Mouse (Mus musculus): ENCODE data around the gene Ism1. TPM values are rescaled to one million over a fixed set of nuclear protein-coding genes. Genes with fewer than 3 reads are reported as not detected.

Ism1 gene
- total RNA-seq (2014; rRNA removed) (0.07 TPM in 1 of 2 replicates, not detected in the other), polyA plus RNA-seq (2012; rRNA removed) (0.02 and 0.15 TPM in 2 replicates)

DNA sequence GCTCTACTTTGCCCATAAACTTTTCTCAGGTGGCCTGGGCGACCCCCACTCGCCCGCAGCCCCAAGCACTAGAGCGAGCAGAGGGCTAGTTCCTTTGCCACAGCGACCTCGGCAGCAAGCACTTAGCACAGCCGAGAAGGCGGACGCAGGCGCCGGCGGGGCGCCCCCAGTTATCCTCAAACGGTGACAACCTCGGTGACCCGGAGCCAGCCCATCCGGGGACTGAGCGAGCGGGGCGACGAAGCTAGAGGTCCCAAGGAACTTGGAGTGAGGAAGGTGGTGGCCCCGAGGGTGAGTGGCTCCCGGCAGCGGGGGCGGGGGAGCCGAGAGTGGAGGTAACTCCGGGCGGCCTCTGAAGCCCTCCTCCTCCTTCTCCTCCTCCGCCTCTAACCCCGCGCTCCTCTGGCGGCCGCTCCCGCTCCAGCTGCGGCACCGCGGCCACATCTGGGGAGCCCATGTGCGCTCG lies at the start of gene Ism1:
Gene Ism1, plus strand, starts transcription at position 370 of the 466 bp plus-strand sequence.
- H3K27me3 ChIP-seq (ENCODE audit: control insufficient read depth, insufficient read depth, low read length): peaks cover 21% of the 10 kb centered on the region

DNA sequence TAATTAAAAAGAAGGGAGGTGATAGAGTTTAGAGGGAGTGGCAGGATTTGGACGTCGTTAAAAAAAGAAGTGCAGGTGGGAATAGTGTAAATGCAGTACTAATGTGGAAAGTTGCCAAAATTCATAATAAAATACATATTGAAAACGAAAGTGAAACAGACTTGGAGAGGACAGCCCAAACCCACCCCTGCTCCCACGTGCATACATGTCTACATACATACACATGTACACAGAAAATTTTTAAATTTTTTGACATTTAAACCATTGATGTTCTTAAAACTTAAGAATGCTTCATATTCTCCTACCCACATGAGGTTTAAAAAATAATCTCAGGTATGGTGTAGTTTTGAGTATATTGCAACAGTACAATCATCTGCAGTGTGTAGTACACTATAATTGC lies 49.2 kb upstream of the Ism1 start:
- TF ChIP-seq POLR2A (IDR thresholded peaks at IDR 0.05; ENCODE audit: extremely low read depth, insufficient read depth, low read length) (no peak), CTCF (IDR thresholded peaks at IDR 0.05; ENCODE audit: low read depth, low read length) (no peak)
- WGBS: 63% methylated on average over 4 of the region's 4 CpGs
- DNase-seq (ENCODE audit: extremely low read depth, low read depth, low spot score): no peak
- Histone ChIP-seq H3K4me3 (ENCODE audit: insufficient read depth, low read depth, low read length) (no peak overlapping the region), H3K27ac (replicated peaks; ENCODE audit: insufficient read depth, low read depth, low read length) (no peak overlapping the region), H3K36me3 (ENCODE audit: control insufficient read depth, insufficient read depth, low read length) (no peaks in the 10 kb centered on the region), H3K9ac (ENCODE audit: low read depth, low read length) (no peak overlapping the region), H3K27me3 (ENCODE audit: control insufficient read depth, insufficient read depth, low read length) (no peaks in the 10 kb centered on the region; the same call in 1 of the 2 replicates), H3K4me1 (ENCODE audit: control insufficient read depth, insufficient read depth, low read length) (no peaks in the 10 kb centered on the region), H3K79me2 (ENCODE audit: control insufficient read depth, insufficient read depth, low read length) (no peaks in the 10 kb centered on the region)

More for the DNA sequence above, at the start of gene Ism1:
- under 1% methylated on average over 32 of the region's 39 CpGs for WGBS
- no peaks in the 10 kb centered on the region for H3K36me3 ChIP-seq (ENCODE audit: control insufficient read depth, insufficient read depth, low read length)
- peak within 1 kb of the TSS; percentile 48; the same call in 1 of the 2 replicates for H3K4me3 ChIP-seq (ENCODE audit: insufficient read depth, low read depth, low read length)
- no peak for DNase-seq (ENCODE audit: extremely low read depth, low read depth, low spot score)
- H3K27ac ChIP-seq (replicated peaks; ENCODE audit: insufficient read depth, low read depth, low read length): no peak within 1 kb of the TSS
- H3K9ac ChIP-seq (ENCODE audit: low read depth, low read length): peak within 1 kb of the TSS; percentile 45; the same call in 1 of the 2 replicates
- H3K4me1 ChIP-seq (ENCODE audit: control insufficient read depth, insufficient read depth, low read length): no peaks in the 10 kb centered on the region; the same call in 1 of the 2 replicates
- TF ChIP-seq POLR2A (IDR thresholded peaks at IDR 0.05; ENCODE audit: extremely low read depth, insufficient read depth, low read length) (no peak), CTCF (IDR thresholded peaks at IDR 0.05; ENCODE audit: low read depth, low read length) (no peak)
- H3K79me2 ChIP-seq (ENCODE audit: control insufficient read depth, insufficient read depth, low read length): no peaks in the 10 kb centered on the region

DNA sequence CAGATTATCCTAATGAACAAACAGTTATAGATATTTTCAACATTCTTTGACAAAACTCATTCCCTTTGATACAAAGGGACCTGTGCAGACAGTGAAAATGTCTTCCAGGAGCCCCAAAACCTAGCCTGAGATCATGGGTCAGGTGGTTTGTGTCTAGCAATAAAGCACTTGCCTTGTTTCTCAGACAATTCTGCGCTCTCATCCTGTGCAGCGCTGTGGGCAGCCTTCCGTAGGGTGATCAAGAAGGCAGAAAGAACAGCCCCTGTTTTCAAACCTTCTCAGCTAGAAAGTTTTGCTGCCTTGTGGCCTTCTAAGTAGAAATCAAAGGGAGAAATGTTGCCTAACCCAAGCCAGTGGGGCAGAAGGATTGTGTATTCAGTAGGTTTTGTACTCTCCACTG lies 48.3 kb upstream of the Ism1 start:
- no peak overlapping the region for H3K9ac ChIP-seq (ENCODE audit: low read depth, low read length)
- H3K79me2 ChIP-seq (ENCODE audit: control insufficient read depth, insufficient read depth, low read length): no peaks in the 10 kb centered on the region
- no peak for TF ChIP-seq CTCF (IDR thresholded peaks at IDR 0.05; ENCODE audit: low read depth, low read length)
- no peak for TF ChIP-seq POLR2A (IDR thresholded peaks at IDR 0.05; ENCODE audit: extremely low read depth, insufficient read depth, low read length)
- no peaks in the 10 kb centered on the region for H3K36me3 ChIP-seq (ENCODE audit: control insufficient read depth, insufficient read depth, low read length)
- WGBS: 98% methylated on average over 3 of the region's 3 CpGs
- no peak overlapping the region for H3K4me3 ChIP-seq (ENCODE audit: insufficient read depth, low read depth, low read length)
- no peak for DNase-seq (ENCODE audit: extremely low read depth, low read depth, low spot score)
- no peaks in the 10 kb centered on the region; the same call in 1 of the 2 replicates for H3K27me3 ChIP-seq (ENCODE audit: control insufficient read depth, insufficient read depth, low read length)
- H3K27ac ChIP-seq (replicated peaks; ENCODE audit: insufficient read depth, low read depth, low read length): no peak overlapping the region
- H3K4me1 ChIP-seq (ENCODE audit: control insufficient read depth, insufficient read depth, low read length): no peaks in the 10 kb centered on the region

DNA sequence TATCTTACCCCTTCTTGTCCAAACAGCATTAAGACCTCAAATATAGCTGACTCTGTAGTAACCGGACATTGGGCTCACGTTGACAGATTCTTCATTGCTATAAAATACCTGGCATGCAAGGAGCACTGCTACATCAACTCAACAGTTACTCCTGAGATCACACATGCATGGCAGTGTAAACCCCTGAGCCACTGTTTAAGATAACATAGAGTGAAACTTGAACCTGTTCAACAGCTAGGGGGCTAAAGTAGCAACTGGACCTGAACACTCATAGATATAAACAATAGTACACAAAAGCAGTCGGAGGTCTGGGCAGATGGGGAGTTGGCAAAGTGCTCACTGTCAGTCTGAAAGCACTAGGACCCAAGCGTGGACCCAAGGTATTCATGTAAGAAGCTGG lies 43.5 kb upstream of the Ism1 start:
- no peak for DNase-seq (ENCODE audit: extremely low read depth, low read depth, low spot score)
- 74% methylated on average over 4 of the region's 4 CpGs for WGBS
- H3K27ac ChIP-seq (replicated peaks; ENCODE audit: insufficient read depth, low read depth, low read length): no peak overlapping the region
- H3K4me1 ChIP-seq (ENCODE audit: control insufficient read depth, insufficient read depth, low read length): no peaks in the 10 kb centered on the region
- H3K27me3 ChIP-seq (ENCODE audit: control insufficient read depth, insufficient read depth, low read length): no peaks in the 10 kb centered on the region; the same call in 1 of the 2 replicates
- TF ChIP-seq CTCF (IDR thresholded peaks at IDR 0.05; ENCODE audit: low read depth, low read length) (no peak), POLR2A (IDR thresholded peaks at IDR 0.05; ENCODE audit: extremely low read depth, insufficient read depth, low read length) (no peak)
- H3K4me3 ChIP-seq (ENCODE audit: insufficient read depth, low read depth, low read length): no peak overlapping the region
- no peaks in the 10 kb centered on the region for H3K36me3 ChIP-seq (ENCODE audit: control insufficient read depth, insufficient read depth, low read length)
- H3K9ac ChIP-seq (ENCODE audit: low read depth, low read length): no peak overlapping the region
- no peaks in the 10 kb centered on the region for H3K79me2 ChIP-seq (ENCODE audit: control insufficient read depth, insufficient read depth, low read length)

DNA sequence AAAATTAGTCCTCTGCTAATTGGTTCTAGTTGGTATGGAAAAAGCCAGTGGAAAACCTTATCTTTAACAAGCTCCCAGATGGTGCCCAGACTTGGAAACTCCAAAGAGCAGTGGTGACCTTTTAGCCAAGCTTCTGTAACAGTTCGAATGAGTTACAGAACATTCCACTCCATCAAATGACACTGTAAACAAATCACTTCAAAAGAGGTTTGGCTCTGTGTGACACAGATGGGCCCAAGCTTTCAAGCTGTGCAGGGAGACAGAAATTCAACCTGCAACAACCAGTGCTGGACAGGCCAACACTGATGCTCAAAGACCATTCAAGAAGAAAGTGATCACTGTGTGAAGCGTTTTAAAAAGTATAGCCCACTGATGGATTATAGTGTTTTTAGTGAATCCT lies 40.1 kb upstream of the Ism1 start:
- Histone ChIP-seq H3K27me3 (ENCODE audit: control insufficient read depth, insufficient read depth, low read length) (no peaks in the 10 kb centered on the region; the same call in 1 of the 2 replicates), H3K27ac (replicated peaks; ENCODE audit: insufficient read depth, low read depth, low read length) (no peak overlapping the region), H3K79me2 (ENCODE audit: control insufficient read depth, insufficient read depth, low read length) (no peaks in the 10 kb centered on the region), H3K4me1 (ENCODE audit: control insufficient read depth, insufficient read depth, low read length) (no peaks in the 10 kb centered on the region), H3K4me3 (ENCODE audit: insufficient read depth, low read depth, low read length) (no peak overlapping the region), H3K9ac (ENCODE audit: low read depth, low read length) (no peak overlapping the region), H3K36me3 (ENCODE audit: control insufficient read depth, insufficient read depth, low read length) (no peaks in the 10 kb centered on the region)
- 38% methylated on average over 2 of the region's 2 CpGs for WGBS
- no peak for DNase-seq (ENCODE audit: extremely low read depth, low read depth, low spot score)
- TF ChIP-seq POLR2A (IDR thresholded peaks at IDR 0.05; ENCODE audit: extremely low read depth, insufficient read depth, low read length): no peak
- TF ChIP-seq CTCF (IDR thresholded peaks at IDR 0.05; ENCODE audit: low read depth, low read length): no peak

DNA sequence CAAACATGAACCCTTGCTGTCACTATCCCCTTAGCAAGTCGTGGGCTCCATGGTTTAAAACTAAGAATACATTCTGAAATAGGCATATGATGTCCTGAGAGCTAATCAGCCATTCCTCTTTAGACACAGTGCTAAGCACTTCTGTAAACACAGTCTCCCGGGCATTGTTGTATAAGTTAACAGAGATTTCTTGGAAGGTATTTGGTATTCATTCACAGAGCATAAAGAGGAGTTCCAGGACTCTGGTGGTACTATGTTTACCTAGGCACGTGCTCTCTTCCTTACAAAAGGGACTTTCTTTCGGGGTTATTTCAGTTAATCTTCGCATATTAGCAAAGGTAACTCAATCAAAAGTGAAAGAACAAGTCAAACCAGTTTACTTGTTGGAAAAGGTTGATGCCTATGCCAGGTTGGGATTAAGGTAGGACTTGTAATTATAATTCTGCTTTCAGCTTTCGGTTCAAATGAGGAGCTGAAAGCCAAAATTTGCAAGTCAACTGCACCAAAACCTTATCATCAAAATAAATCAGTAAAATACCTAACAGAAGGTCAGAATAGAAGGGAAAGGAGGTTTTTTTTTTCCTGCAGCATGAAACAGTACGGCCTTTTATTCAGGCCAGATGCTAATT lies 36.1 kb upstream of the Ism1 start:
- Histone ChIP-seq H3K27me3 (ENCODE audit: control insufficient read depth, insufficient read depth, low read length) (no peaks in the 10 kb centered on the region), H3K9ac (ENCODE audit: low read depth, low read length) (no peak overlapping the region), H3K4me1 (ENCODE audit: control insufficient read depth, insufficient read depth, low read length) (no peaks in the 10 kb centered on the region), H3K4me3 (ENCODE audit: insufficient read depth, low read depth, low read length) (no peak overlapping the region), H3K79me2 (ENCODE audit: control insufficient read depth, insufficient read depth, low read length) (no peaks in the 10 kb centered on the region), H3K27ac (replicated peaks; ENCODE audit: insufficient read depth, low read depth, low read length) (no peak overlapping the region), H3K36me3 (ENCODE audit: control insufficient read depth, insufficient read depth, low read length) (no peaks in the 10 kb centered on the region)
- no peak for DNase-seq (ENCODE audit: extremely low read depth, low read depth, low spot score)
- 29% methylated on average over 7 of the region's 7 CpGs for WGBS
- TF ChIP-seq POLR2A (IDR thresholded peaks at IDR 0.05; ENCODE audit: extremely low read depth, insufficient read depth, low read length) (no peak), CTCF (IDR thresholded peaks at IDR 0.05; ENCODE audit: low read depth, low read length) (no peak)

All from liver, adult 2 months (tissue).